Mouse (Mus musculus) neural tube, embryonic 14.5 days (tissue): ENCODE results near the gene Otop1. TPM values are rescaled to one million over a fixed set of nuclear protein-coding genes. Genes with fewer than 3 reads are reported as not detected.

Experiments used
- ATAC-seq: fragments of 200-750 bp; cut with Nextera tagmentation; 2 replicates; pipeline ENCODE4 v1.8.0; 2017; ENCODE audit warnings: low read depth, mild to moderate bottlenecking, moderate TSS enrichment, moderate library complexity
- H3K27ac ChIP-seq: fragments of 300-500 bp; sonication (generic); 2 replicates; pipeline ENCODE4 v1.5.1; 2014; ENCODE audit warnings: low read depth, mild to moderate bottlenecking, control low read depth, low read length, moderate library complexity, mixed read lengths
- H3K27me3 ChIP-seq: fragments of 300-500 bp; sonication (generic); 2 replicates; pipeline ENCODE4 v1.6.1; 2014; ENCODE audit warnings: low read length; ENCODE audit not compliant: control insufficient read depth, insufficient read depth
- H3K36me3 ChIP-seq: fragments of 300-500 bp; sonication (generic); 2 replicates; pipeline ENCODE4 v1.6.1; 2014; ENCODE audit warnings: low read length, mixed read lengths; ENCODE audit not compliant: control insufficient read depth, insufficient read depth
- H3K4me1 ChIP-seq: fragments of 300-500 bp; sonication (generic); 2 replicates; pipeline ENCODE4 v1.6.1; 2014; ENCODE audit warnings: low read length; ENCODE audit not compliant: control insufficient read depth, insufficient read depth
- H3K4me2 ChIP-seq: fragments of 300-500 bp; sonication (generic); 2 replicates; pipeline ENCODE4 v1.6.1; 2014; ENCODE audit warnings: mild to moderate bottlenecking, low read depth, low read length, control low read depth
- H3K4me3 ChIP-seq: fragments of 300-500 bp; sonication (generic); 2 replicates; pipeline ENCODE4 v1.5.1; 2014; ENCODE audit warnings: low read depth, low read length, control low read depth, mixed read lengths
- H3K9ac ChIP-seq: fragments of 300-500 bp; sonication (generic); replicated peaks from 2 replicates; pipeline ENCODE4 v1.6.1; 2014; ENCODE audit warnings: low read depth, mild to moderate bottlenecking, control low read depth, low read length, mixed read lengths
- H3K9me3 ChIP-seq: fragments of 300-500 bp; sonication (generic); 2 replicates; pipeline ENCODE4 v1.6.1; 2016; ENCODE audit warnings: low read length; ENCODE audit not compliant: control insufficient read depth
- WGBS: fragments of 180-500 bp; shearing (Covaris S2); extraction: QIAGEN DNeasy Blood & Tissue Kit; methylation state at CpG from one replicate; pipeline ENCODE4 v1.1.7; 2014; 5-methylcytosine and 5-hydroxymethylcytosine counted together
- polyA plus RNA-seq: library from polyadenylated mRNA; unstranded; fragments of >200 nt; fragmentation: Nextera tagmentation; extraction: Ambion mirVana; gene quantifications from 2 replicates; pipeline ENCODE4 v1.2.1, GENCODE M21; 2014

Otop1 gene
- polyA plus RNA-seq, 1 experiment from 2014 or later = not detected

GRCm38 (mm10) chr5:38258034-38258772 lies 17.6 kb upstream of the Otop1 start:
- WGBS = 82% methylated on average over 8 of the region's 8 CpGs
- Histone ChIP-seq H3K27ac (no peak overlapping the region), H3K9ac (no peak overlapping the region), H3K4me2 (no peak overlapping the region), H3K4me3 (no peak overlapping the region), H3K9me3 (no peaks in the 10 kb centered on the region), H3K4me1 (0 out of 2 replicates have a peak, but pooled peaks cover 4% of the 10 kb centered on the region), H3K36me3 (peaks cover 7% of the 10 kb centered on the region), H3K27me3 (no peaks in the 10 kb centered on the region)
- ATAC-seq = no peak

DNA sequence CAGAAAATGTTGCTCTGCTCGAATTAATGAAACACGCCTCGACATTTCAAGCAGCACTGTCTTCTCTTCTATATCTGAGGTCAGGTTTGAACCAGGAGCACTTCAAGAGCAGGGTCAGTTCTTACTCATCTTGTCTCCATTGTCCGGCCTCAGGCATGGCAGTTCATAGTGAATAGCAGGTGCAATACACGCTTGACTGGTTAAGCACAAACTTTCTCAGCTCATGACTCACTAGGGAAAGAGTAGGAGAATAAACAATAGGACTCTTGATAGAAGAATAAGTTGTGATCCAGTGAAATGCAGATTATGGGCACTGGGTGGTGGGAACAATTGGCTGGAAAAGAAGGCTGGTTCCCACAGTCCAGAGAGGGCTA lies 17.0 kb upstream of the Otop1 start:
- Histone ChIP-seq H3K36me3 (peaks cover 12% of the 10 kb centered on the region), H3K4me1 (0 out of 2 replicates have a peak, but pooled peaks cover 4% of the 10 kb centered on the region), H3K27me3 (no peaks in the 10 kb centered on the region), H3K9ac (no peak overlapping the region), H3K9me3 (no peaks in the 10 kb centered on the region), H3K4me2 (no peak overlapping the region), H3K27ac (no peak overlapping the region), H3K4me3 (no peak overlapping the region)
- ATAC-seq = no peak
- 80% methylated on average over 5 of the region's 5 CpGs for WGBS

DNA sequence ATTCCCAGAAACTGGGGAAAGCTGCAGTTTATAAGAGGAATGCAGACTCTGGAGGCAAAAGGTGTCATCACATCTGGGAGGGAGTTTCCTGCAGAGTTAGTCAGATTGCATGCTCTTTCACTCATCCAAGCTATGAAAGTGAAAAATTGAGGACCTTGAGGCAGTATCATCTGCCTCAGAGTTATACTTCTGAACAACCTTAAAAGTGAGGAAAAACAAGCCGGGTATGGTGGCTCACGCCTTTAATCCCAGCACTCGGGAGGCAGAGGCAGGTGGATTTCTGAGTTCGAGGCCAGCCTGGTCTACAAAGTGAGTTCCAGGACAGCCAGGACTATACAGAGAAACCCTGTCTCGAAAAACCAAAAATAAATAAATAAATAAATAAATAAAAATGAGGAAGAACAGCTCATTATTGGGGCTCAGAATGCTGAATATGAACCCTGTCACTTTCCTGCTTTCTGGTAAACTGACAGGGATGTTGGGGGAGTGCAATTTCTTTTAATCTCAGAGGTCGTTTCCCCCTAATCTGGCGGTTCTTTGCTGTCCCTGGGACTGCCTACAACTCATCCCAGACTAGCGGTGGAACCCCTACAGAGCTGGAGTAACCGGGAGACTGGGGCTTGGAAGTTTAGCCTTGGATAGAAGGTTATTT lies 16.2 kb upstream of the Otop1 start:
- no peaks in the 10 kb centered on the region for H3K27me3 ChIP-seq
- H3K27ac ChIP-seq = peak overlapping the region; percentile 78
- peak overlapping the region; percentile 95 for H3K4me2 ChIP-seq
- H3K4me3 ChIP-seq = peak overlapping the region; percentile 62
- peak overlapping the region; percentile 68 for H3K9ac ChIP-seq
- peaks cover 14% of the 10 kb centered on the region for H3K36me3 ChIP-seq
- no peak for ATAC-seq
- 47% methylated on average over 9 of the region's 9 CpGs for WGBS
- 0 out of 2 replicates have a peak, but pooled peaks cover 4% of the 10 kb centered on the region for H3K4me1 ChIP-seq
- no peaks in the 10 kb centered on the region for H3K9me3 ChIP-seq

DNA sequence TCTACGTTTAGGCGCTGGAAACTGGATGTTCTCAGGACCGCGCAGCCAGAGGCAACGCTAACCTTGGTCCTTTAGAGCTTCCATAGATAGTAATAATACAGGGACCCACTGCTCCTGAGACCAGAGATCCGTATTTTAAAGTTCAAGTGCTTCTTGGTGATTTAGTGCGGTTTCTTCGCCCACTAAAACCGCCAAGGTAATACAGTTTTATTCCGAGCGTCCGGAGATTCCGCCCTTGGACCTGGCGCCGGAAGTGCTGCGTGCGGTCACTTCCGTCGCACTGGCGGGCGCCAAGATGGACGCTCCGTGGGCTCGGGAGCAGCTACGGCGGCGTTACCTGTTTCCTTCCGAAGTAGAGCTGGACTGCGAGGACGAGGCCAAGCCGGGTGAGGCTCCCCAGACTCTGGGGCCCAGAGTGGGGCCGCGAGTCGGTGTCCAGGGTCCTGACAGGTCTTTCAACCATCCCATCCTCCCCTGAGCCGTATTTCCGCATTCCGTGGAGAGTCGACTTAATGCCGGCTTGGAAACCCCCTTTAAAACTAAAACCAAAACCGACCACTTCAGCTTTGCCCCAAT lies 15.6 kb upstream of the Otop1 start, which contains the start of gene Tmem128:
TSS of gene Tmem128 (plus strand) at position 79 of the 576 bp plus-strand sequence.
- peak; percentile 87 for ATAC-seq
- H3K36me3 ChIP-seq = peaks cover 20% of the 10 kb centered on the region
- WGBS = under 1% methylated on average over 40 of the region's 40 CpGs
- H3K27ac ChIP-seq = peak within 1 kb of the TSS; percentile 78
- H3K4me1 ChIP-seq = 0 out of 2 replicates have a peak, but pooled peaks cover 4% of the 10 kb centered on the region
- H3K4me3 ChIP-seq = peak within 1 kb of the TSS; percentile 62
- H3K9ac ChIP-seq = peak within 1 kb of the TSS; percentile 68
- H3K9me3 ChIP-seq = no peaks in the 10 kb centered on the region
- peak within 1 kb of the TSS; percentile 95 for H3K4me2 ChIP-seq
- H3K27me3 ChIP-seq = no peaks in the 10 kb centered on the region

- no peaks in the 10 kb centered on the region for H3K4me1 ChIP-seq
- H3K27ac ChIP-seq = no peak overlapping the region
- WGBS = 92% methylated on average over 3 of the region's 3 CpGs
- no peak overlapping the region for H3K4me2 ChIP-seq
- H3K27me3 ChIP-seq = peaks cover 13% of the 10 kb centered on the region
- peaks cover 26% of the 10 kb centered on the region for H3K36me3 ChIP-seq
- no peaks in the 10 kb centered on the region for H3K9me3 ChIP-seq
- ATAC-seq = no peak
- no peak overlapping the region for H3K9ac ChIP-seq
- no peak overlapping the region for H3K4me3 ChIP-seq
Measured at GRCm38 (mm10) chr5:38270942-38271341, 4.8 kb upstream of the Otop1 start.

DNA sequence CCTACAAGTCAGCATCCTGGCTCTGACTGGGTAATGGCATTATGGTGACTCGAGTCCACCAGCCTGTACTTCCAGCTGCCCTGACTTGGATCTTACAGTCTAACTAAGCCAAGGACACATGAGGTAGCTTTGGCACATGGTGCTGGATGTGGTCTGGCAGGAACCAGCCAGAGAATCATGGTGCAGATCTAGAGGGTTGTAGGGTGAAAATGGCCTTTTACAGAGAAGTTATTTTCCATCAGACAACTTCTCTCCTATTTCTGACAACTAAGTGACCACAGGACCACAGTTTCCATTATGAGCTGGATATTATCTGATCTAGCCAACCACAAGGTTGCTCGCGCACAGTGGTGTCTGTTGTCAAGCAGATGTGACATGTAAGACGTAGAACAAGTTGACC lies 1.9 kb upstream of the Otop1 start:
- peaks cover 12% of the 10 kb centered on the region for H3K36me3 ChIP-seq
- H3K4me1 ChIP-seq = peaks cover 8% of the 10 kb centered on the region; the same call in 1 of the 2 replicates
- no peak for ATAC-seq
- no peak overlapping the region for H3K27ac ChIP-seq
- peaks cover 36% of the 10 kb centered on the region for H3K27me3 ChIP-seq
- no peaks in the 10 kb centered on the region for H3K9me3 ChIP-seq
- H3K4me3 ChIP-seq = no peak overlapping the region
- WGBS = 87% methylated on average over 4 of the region's 4 CpGs
- H3K4me2 ChIP-seq = no peak overlapping the region
- H3K9ac ChIP-seq = no peak overlapping the region

DNA sequence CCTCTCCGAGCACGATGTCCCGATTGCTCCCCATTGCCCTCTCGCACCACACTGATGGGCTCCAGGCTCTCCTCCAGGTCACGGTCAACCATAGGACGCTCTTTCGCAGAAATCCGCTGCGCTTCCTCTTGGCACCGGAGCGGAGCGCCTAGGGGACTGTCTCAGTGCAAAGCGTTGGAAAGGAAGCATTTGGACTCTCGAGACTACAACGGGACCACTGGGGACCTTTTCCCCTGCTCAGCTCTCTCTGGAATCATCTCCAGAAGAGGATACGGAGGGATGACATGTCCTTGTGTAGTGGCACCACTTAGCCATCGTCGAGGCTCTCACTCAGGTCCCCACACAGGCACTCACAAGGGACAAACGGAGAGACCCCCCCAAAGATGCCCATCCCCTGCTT lies 679 bp downstream of the Otop1 start:
- WGBS = 2% methylated on average over 19 of the region's 19 CpGs
- H3K4me2 ChIP-seq = 0 out of 2 replicates have a peak overlapping the region, but pooled peaks have one; percentile 18
- peaks cover 39% of the 10 kb centered on the region for H3K27me3 ChIP-seq
- peaks cover 8% of the 10 kb centered on the region; the same call in 1 of the 2 replicates for H3K4me1 ChIP-seq
- no peaks in the 10 kb centered on the region for H3K9me3 ChIP-seq
- H3K9ac ChIP-seq = no peak overlapping the region
- no peaks in the 10 kb centered on the region for H3K36me3 ChIP-seq
- H3K27ac ChIP-seq = no peak overlapping the region
- peak; percentile 11; the same call in 1 of the 2 replicates for ATAC-seq
- peak overlapping the region; percentile 33; the same call in 1 of the 2 replicates for H3K4me3 ChIP-seq

GRCm38 (mm10) chr5:38277098-38277866 lies 1.5 kb downstream of the Otop1 start:
- 1% methylated on average over 53 of the region's 65 CpGs for WGBS

More at GRCm38 (mm10) chr5:38277098-38277866, 1.5 kb downstream of the Otop1 start:
- no peaks in the 10 kb centered on the region for H3K36me3 ChIP-seq
- peaks cover 39% of the 10 kb centered on the region for H3K27me3 ChIP-seq
- H3K4me3 ChIP-seq = peak overlapping the region; percentile 33
- peaks cover 8% of the 10 kb centered on the region; the same call in 1 of the 2 replicates for H3K4me1 ChIP-seq
- H3K9ac ChIP-seq = 0 out of 2 replicates have a peak overlapping the region, but pooled peaks have one; percentile 11
- ATAC-seq = peak; percentile 47
- no peaks in the 10 kb centered on the region for H3K9me3 ChIP-seq
- H3K27ac ChIP-seq = no peak overlapping the region
- H3K4me2 ChIP-seq = peak overlapping the region; percentile 54
